Mouse (Mus musculus) embryonic facial prominence, embryonic 15.5 days (tissue): ENCODE results near the gene Patl2. TPM values are rescaled to one million over a fixed set of nuclear protein-coding genes. Genes with fewer than 3 reads are reported as not detected.

Experiments
- ATAC-seq: fragments of 200-750 bp; cut with Nextera tagmentation; 2 replicates; pipeline ENCODE4 v1.8.0; 2017; ENCODE audit warnings: low read depth, moderate TSS enrichment; ENCODE audit not compliant: insufficient number of reproducible peaks, low FRiP score, low TSS enrichment
- H3K27ac ChIP-seq: fragments of 300-500 bp; sonication (generic); replicated peaks from 2 replicates; pipeline ENCODE4 v1.5.1; 2015; ENCODE audit warnings: mild to moderate bottlenecking, inconsistent platforms
- H3K27me3 ChIP-seq: fragments of 300-500 bp; sonication (generic); 2 replicates; pipeline ENCODE4 v1.6.1; 2015; ENCODE audit warnings: inconsistent platforms
- H3K36me3 ChIP-seq: fragments of 300-500 bp; sonication (generic); 2 replicates; pipeline ENCODE4 v1.6.1; 2015; ENCODE audit warnings: mild to moderate bottlenecking, inconsistent platforms
- H3K4me1 ChIP-seq: fragments of 300-500 bp; sonication (generic); 2 replicates; pipeline ENCODE4 v1.6.1; 2015; ENCODE audit warnings: inconsistent platforms
- H3K4me2 ChIP-seq: fragments of 300-500 bp; sonication (generic); replicated peaks from 2 replicates; pipeline ENCODE4 v1.6.1; 2015; ENCODE audit warnings: mild to moderate bottlenecking, inconsistent platforms
- H3K4me3 ChIP-seq: fragments of 300-500 bp; sonication (generic); replicated peaks from 2 replicates; pipeline ENCODE4 v1.5.1; 2015; ENCODE audit warnings: mild to moderate bottlenecking, inconsistent platforms
- H3K9ac ChIP-seq: fragments of 300-500 bp; sonication (generic); 2 replicates; pipeline ENCODE4 v1.6.1; 2015; ENCODE audit warnings: inconsistent platforms
- H3K9me3 ChIP-seq: fragments of 300-500 bp; sonication (generic); replicated peaks from 2 replicates; pipeline ENCODE4 v1.6.1; 2016; ENCODE audit warnings: inconsistent platforms
- WGBS: fragments of 180-500 bp; shearing (Covaris S2); methylation state at CpG from one replicate; pipeline ENCODE4 v1.1.7; 2015; 5-methylcytosine and 5-hydroxymethylcytosine counted together
- polyA plus RNA-seq: library from polyadenylated mRNA; unstranded; fragments of >200 nt; fragmentation: Nextera tagmentation; extraction: Ambion mirVana; gene quantifications from 2 replicates; pipeline ENCODE4 v1.2.1, GENCODE M21; 2015

Patl2 gene
- polyA plus RNA-seq, 1 experiment from 2014 or later = 0.08 TPM

- H3K4me1 ChIP-seq = no peaks in the 10 kb centered on the region
- 72% methylated on average over 5 of the region's 5 CpGs for WGBS
- no peaks in the 10 kb centered on the region for H3K36me3 ChIP-seq
- H3K4me3 ChIP-seq = no peak overlapping the region
- no peak overlapping the region for H3K9ac ChIP-seq
- ATAC-seq = no peak
- no peaks in the 10 kb centered on the region for H3K9me3 ChIP-seq
- no peak overlapping the region for H3K4me2 ChIP-seq
- H3K27me3 ChIP-seq = no peaks in the 10 kb centered on the region
- H3K27ac ChIP-seq = no peak overlapping the region
These were observed 44.5 kb downstream of the Patl2 start for GRCm38 (mm10) chr2:122141332-122141967.

GRCm38 (mm10) chr2:122140815-122141214, 45.2 kb downstream of the Patl2 start:
- Histone ChIP-seq H3K4me2 (no peak overlapping the region), H3K4me1 (no peaks in the 10 kb centered on the region), H3K27me3 (no peaks in the 10 kb centered on the region), H3K4me3 (no peak overlapping the region), H3K9me3 (no peaks in the 10 kb centered on the region), H3K36me3 (no peaks in the 10 kb centered on the region), H3K9ac (no peak overlapping the region), H3K27ac (no peak overlapping the region)
- 56% methylated on average over 2 of the region's 2 CpGs for WGBS
- no peak for ATAC-seq

GRCm38 (mm10) chr2:122137839-122138465, 48.0 kb downstream of the Patl2 start:
- H3K27me3 ChIP-seq = no peaks in the 10 kb centered on the region
- WGBS = 49% methylated on average over 5 of the region's 5 CpGs

GRCm38 (mm10) chr2:122132618-122133017, 53.4 kb downstream of the Patl2 start:
- 82% methylated on average over 2 of the region's 2 CpGs for WGBS
- no peak for ATAC-seq
- Histone ChIP-seq H3K9ac (no peak overlapping the region), H3K4me1 (no peaks in the 10 kb centered on the region), H3K27me3 (no peaks in the 10 kb centered on the region), H3K36me3 (no peaks in the 10 kb centered on the region), H3K27ac (no peak overlapping the region), H3K4me3 (no peak overlapping the region), H3K4me2 (no peak overlapping the region), H3K9me3 (no peaks in the 10 kb centered on the region)

More at GRCm38 (mm10) chr2:122137839-122138465, 48.0 kb downstream of the Patl2 start:
- Histone ChIP-seq H3K36me3 (no peaks in the 10 kb centered on the region), H3K4me1 (no peaks in the 10 kb centered on the region), H3K9ac (no peak overlapping the region), H3K4me3 (no peak overlapping the region), H3K27ac (no peak overlapping the region), H3K4me2 (no peak overlapping the region), H3K9me3 (no peaks in the 10 kb centered on the region)
- no peak for ATAC-seq

- H3K4me1 ChIP-seq = no peaks in the 10 kb centered on the region
- no peak overlapping the region for H3K4me3 ChIP-seq
These were observed 53.9 kb downstream of the Patl2 start for GRCm38 (mm10) chr2:122132078-122132477.

GRCm38 (mm10) chr2:122127635-122128034, 58.4 kb downstream of the Patl2 start:
- no peak overlapping the region for H3K4me3 ChIP-seq
- ATAC-seq = no peak
- H3K9me3 ChIP-seq = no peaks in the 10 kb centered on the region
- H3K9ac ChIP-seq = no peak overlapping the region
- 91% methylated on average over 4 of the region's 4 CpGs for WGBS
- H3K4me1 ChIP-seq = no peaks in the 10 kb centered on the region
- H3K36me3 ChIP-seq = no peaks in the 10 kb centered on the region
- no peak overlapping the region for H3K4me2 ChIP-seq
- 0 out of 2 replicates have a peak, but pooled peaks cover 4% of the 10 kb centered on the region for H3K27me3 ChIP-seq
- H3K27ac ChIP-seq = no peak overlapping the region

More at GRCm38 (mm10) chr2:122132078-122132477, 53.9 kb downstream of the Patl2 start:
- Histone ChIP-seq H3K27ac (no peak overlapping the region), H3K4me2 (no peak overlapping the region), H3K36me3 (no peaks in the 10 kb centered on the region), H3K9ac (no peak overlapping the region), H3K9me3 (no peaks in the 10 kb centered on the region), H3K27me3 (no peaks in the 10 kb centered on the region)
- ATAC-seq = no peak
- 85% methylated on average over 2 of the region's 2 CpGs for WGBS

DNA sequence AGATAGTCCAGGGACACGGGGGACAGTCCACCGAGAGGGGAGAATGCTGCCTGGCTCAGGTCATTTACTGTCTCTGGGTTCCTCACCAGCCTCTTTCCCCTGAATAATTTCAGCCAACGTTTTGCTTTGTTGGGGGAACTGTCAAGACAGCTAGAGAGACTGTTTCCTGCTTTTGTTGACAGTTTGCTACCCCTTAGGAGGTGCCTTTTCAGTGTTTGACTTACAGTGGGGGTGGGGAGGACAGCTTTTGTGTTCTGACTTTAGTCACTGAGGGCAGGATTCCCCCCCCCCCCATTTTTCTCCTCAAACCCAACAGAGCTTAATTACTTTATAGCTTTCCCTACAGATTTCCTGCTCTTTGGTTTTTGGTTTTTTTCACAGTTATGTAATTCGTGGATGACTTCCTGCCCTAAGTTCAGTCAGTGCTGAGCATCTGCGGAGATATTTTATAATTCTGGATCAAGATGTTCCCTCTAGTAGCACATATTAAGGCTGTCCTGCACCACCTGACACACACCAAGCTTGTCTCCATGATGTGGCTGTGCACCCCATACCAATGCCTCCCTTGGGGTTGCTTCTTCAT, 59.1 kb downstream of the Patl2 start:
- 32% methylated on average over 5 of the region's 5 CpGs for WGBS
- no peaks in the 10 kb centered on the region for H3K9me3 ChIP-seq
- no peak overlapping the region for H3K4me3 ChIP-seq
- 0 out of 2 replicates have a peak, but pooled peaks cover 4% of the 10 kb centered on the region for H3K27me3 ChIP-seq
- no peak for ATAC-seq
- H3K36me3 ChIP-seq = no peaks in the 10 kb centered on the region
- H3K4me1 ChIP-seq = no peaks in the 10 kb centered on the region
- no peak overlapping the region for H3K9ac ChIP-seq
- H3K4me2 ChIP-seq = no peak overlapping the region
- no peak overlapping the region for H3K27ac ChIP-seq

- Histone ChIP-seq H3K4me2 (no peak overlapping the region), H3K27me3 (0 out of 2 replicates have a peak, but pooled peaks cover 4% of the 10 kb centered on the region), H3K9me3 (no peaks in the 10 kb centered on the region), H3K4me3 (no peak overlapping the region), H3K36me3 (no peaks in the 10 kb centered on the region), H3K9ac (no peak overlapping the region), H3K4me1 (no peaks in the 10 kb centered on the region), H3K27ac (no peak overlapping the region)
- WGBS = 53% methylated on average over 12 of the region's 12 CpGs
- no peak for ATAC-seq
These were observed 60.1 kb downstream of the Patl2 start for GRCm38 (mm10) chr2:122125680-122126572.

- Histone ChIP-seq H3K9me3 (no peaks in the 10 kb centered on the region), H3K36me3 (peaks cover 9% of the 10 kb centered on the region; the same call in 1 of the 2 replicates), H3K27ac (peak within 1 kb of the TSS; percentile 99), H3K4me2 (peak within 1 kb of the TSS; percentile 55), H3K9ac (peak within 1 kb of the TSS; percentile 94), H3K4me1 (peaks cover 10% of the 10 kb centered on the region), H3K4me3 (peak within 1 kb of the TSS; percentile 78), H3K27me3 (no peaks in the 10 kb centered on the region)
- peak; percentile 98 for ATAC-seq
- under 1% methylated on average over 47 of the region's 47 CpGs for WGBS
These were observed 67.7 kb downstream of the Patl2 start, which contains the start of gene Spg11 for GRCm38 (mm10) chr2:122117961-122118958. Gene Spg11, minus strand, starts transcription at chr2:122118386.

DNA sequence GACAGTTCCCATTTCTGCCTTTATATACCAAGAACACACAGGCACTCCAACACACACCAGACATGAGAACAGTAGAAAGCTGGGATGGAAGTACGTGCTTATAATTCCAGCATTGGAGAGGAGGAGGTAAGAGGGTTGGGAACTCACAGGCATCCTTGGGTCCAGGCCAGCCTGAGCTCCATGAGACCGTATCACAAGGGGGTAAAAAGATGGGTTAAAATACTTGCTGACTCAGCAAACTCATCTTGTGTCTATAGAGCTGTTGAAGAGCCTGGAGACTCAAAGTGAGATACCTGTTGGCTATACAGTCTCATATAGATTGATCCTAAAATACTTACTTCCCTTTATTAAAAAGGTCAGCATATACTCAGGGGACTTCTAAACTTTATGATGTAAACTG, 69.1 kb downstream of the Patl2 start:
- H3K27ac ChIP-seq = no peak overlapping the region
- peaks cover 10% of the 10 kb centered on the region for H3K4me1 ChIP-seq
- no peaks in the 10 kb centered on the region for H3K9me3 ChIP-seq
- peak overlapping the region; percentile 55; the same call in 1 of the 2 replicates for H3K4me2 ChIP-seq
- no peak overlapping the region for H3K9ac ChIP-seq
- peaks cover 13% of the 10 kb centered on the region for H3K36me3 ChIP-seq
- peak overlapping the region; percentile 78; the same call in 1 of the 2 replicates for H3K4me3 ChIP-seq
- WGBS = 90% methylated on average over 2 of the region's 2 CpGs
- H3K27me3 ChIP-seq = no peaks in the 10 kb centered on the region
- no peak for ATAC-seq
